Mouse (Mus musculus): ENCODE data around the gene Bicc1. TPM values are rescaled to one million over a fixed set of nuclear protein-coding genes. Genes with fewer than 3 reads are reported as not detected.

Gene Bicc1
- polyA plus RNA-seq (2012; rRNA removed), result 1.7 and 1.9 TPM in 2 replicates

DNA sequence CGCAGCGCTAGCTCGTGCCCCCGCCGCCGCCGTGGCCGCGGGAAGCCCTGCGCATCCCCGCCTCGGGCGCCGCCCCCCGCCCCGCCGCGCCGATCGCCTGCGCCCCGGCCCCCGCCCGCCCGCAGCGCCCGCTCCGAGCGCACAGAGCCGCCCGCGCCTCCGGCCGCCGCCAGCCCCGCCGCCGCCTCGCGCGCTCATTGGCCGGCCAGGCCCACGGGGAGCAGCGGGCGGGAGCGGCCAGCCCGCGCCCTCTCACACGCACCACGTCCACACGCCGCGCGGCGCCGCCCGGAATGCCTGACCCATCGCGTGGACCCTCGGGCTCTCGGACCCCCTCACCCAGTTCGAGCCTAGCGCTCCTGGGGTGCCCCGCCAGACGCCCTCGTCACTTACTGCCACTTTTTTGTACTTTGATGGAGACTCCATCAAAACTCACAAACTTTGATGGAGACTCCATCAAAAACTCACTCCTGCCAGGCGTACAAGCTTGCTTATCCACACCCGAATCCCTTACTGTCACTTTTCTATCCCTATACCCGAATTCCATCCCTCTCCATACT, at the start of gene Bicc1:
Gene Bicc1 (minus strand): TSS at position 25 of the 560 bp plus-strand sequence.

Other genes starting within 250 kb of the Bicc1 start
- 19.0 and 20.4 TPM in 2 replicates for gene Tfam, start 78.6 kb upstream of the Bicc1 start, polyA plus RNA-seq (2012; rRNA removed)
- 6.8 and 7.4 TPM in 2 replicates for gene Ube2d1, start 125.6 kb upstream of the Bicc1 start, polyA plus RNA-seq (2012; rRNA removed)
- gene Cisd1, start 185.3 kb upstream of the Bicc1 start, polyA plus RNA-seq (2012; rRNA removed), result 29.5 and 31.2 TPM in 2 replicates
- 4.9 and 5.7 TPM in 2 replicates for gene Ipmk, start 188.1 kb upstream of the Bicc1 start, polyA plus RNA-seq (2012; rRNA removed)